17 mouse cellular contexts compared by ENCODE assay signal in genomic region chr4:44103620-44104019, GRCm38 (mm10). TPM values are rescaled to one million over a fixed set of nuclear protein-coding genes. Genes with fewer than 3 reads are reported as not detected.
DNase-seq lines count a peak whose midpoint lies in the region; ATAC-seq lines count a peak whose summit lies in the region.
"Had no signal": no experiment of that assay in that cellular context is flagged by ENCODE, and none has a peak within 500 bp of the region (broad histone marks: within the 10 kb centered on the region; RNA-seq: fewer than 3 reads in every experiment).

No protein-coding gene starts in this region.

- no peak for DNase-seq in heart, embryonic 10.5 days (ENCODE audit: low spot score)
- DNase-seq in heart, adult 8-10 months (ENCODE audit: low spot score): no peak
- peak; percentile 41 for DNase-seq in urinary bladder, postnatal 14 days (ENCODE audit: low spot score)
- no peak for DNase-seq in urinary bladder, postnatal 25 days (ENCODE audit: low spot score)
- DNase-seq in thymus, postnatal 4 days: peak; percentile 74
- DNase-seq in adrenal gland, postnatal 14 days: no peak
- no peak for DNase-seq in kidney, postnatal 36 days
- DNase-seq: cerebellum, postnatal 25 days; gastrocnemius, postnatal 14 days; heart, postnatal 4 days; kidney, postnatal 14 days; left cerebral cortex, postnatal 4 days; lung, postnatal 4 days had no signal

- no peaks in the 10 kb centered on the region for H3K27me3 ChIP-seq in heart, embryonic 10.5 days (ENCODE audit: insufficient read depth, poor library complexity, severe bottlenecking)
- no peaks in the 10 kb centered on the region for H3K27me3 ChIP-seq in stomach, embryonic 16.5 days (ENCODE audit: control insufficient read depth, insufficient read depth, low read length)
- H3K27me3 ChIP-seq: heart, embryonic 12.5 days; Patski had no signal

- ATAC-seq in stomach, embryonic 16.5 days (ENCODE audit: insufficient read depth, low FRiP score): peak; percentile 57; the same call in 1 of the 2 replicates
- ATAC-seq: Patski had no signal

- no peak overlapping the region for H3K4me2 ChIP-seq in stomach, embryonic 16.5 days (ENCODE audit: low read depth, low read length)
- H3K4me2 ChIP-seq: midbrain, embryonic 12.5 days had no signal

- H3K4me3 ChIP-seq in heart, embryonic 10.5 days: no peak overlapping the region
- no peak overlapping the region for H3K4me3 ChIP-seq in stomach, embryonic 16.5 days (replicated peaks; ENCODE audit: low read length)
- H3K4me3 ChIP-seq: heart, embryonic 12.5 days; midbrain, embryonic 12.5 days had no signal

- H3K4me1 ChIP-seq in heart, embryonic 10.5 days: peaks cover 37% of the 10 kb centered on the region
- peaks cover 36% of the 10 kb centered on the region for H3K4me1 ChIP-seq in stomach, embryonic 16.5 days (ENCODE audit: control insufficient read depth, insufficient read depth, low read length)

- no peaks in the 10 kb centered on the region for H3K36me3 ChIP-seq in heart, embryonic 10.5 days
- no peaks in the 10 kb centered on the region for H3K36me3 ChIP-seq in stomach, embryonic 16.5 days (ENCODE audit: control insufficient read depth, insufficient read depth, low read length)
- H3K36me3 ChIP-seq: heart, embryonic 12.5 days; midbrain, embryonic 12.5 days had no signal

- H3K9ac ChIP-seq in stomach, embryonic 16.5 days (ENCODE audit: low read length): no peak overlapping the region
- H3K9ac ChIP-seq: midbrain, embryonic 12.5 days had no signal

- H3K9me3 ChIP-seq in heart, embryonic 10.5 days: no peaks in the 10 kb centered on the region
- no peaks in the 10 kb centered on the region for H3K9me3 ChIP-seq in stomach, embryonic 16.5 days (replicated peaks; ENCODE audit: control insufficient read depth, low read length)
- H3K9me3 ChIP-seq: heart, embryonic 12.5 days; midbrain, embryonic 12.5 days had no signal

- H3K27ac ChIP-seq in heart, embryonic 10.5 days: peak overlapping the region; percentile 64; the same call in 1 of the 2 replicates
- peak overlapping the region; percentile 15; the same call in 1 of the 2 replicates for H3K27ac ChIP-seq in stomach, embryonic 16.5 days (ENCODE audit: low read length)
- H3K27ac ChIP-seq: midbrain, embryonic 12.5 days had no signal

- 85% methylated on average over 8 of the region's 8 CpGs for WGBS in heart, embryonic 10.5 days
- WGBS in stomach, embryonic 16.5 days: 61% methylated on average over 8 of the region's 8 CpGs

RNA-seq across cellular contexts. Expression of gene Gne, which starts 19.6 kb away (rescaled TPM):
- polyA plus RNA-seq in heart, embryonic 10.5 days (2016; fragmentation: Nextera tagmentation; extraction: Ambion mirVana): 27.8 and 38.6 TPM in 2 replicates
- total RNA-seq in heart, adult 8-10 months (2022): 10 to 100 TPM; 27.6 to 37.9 (median 30.9) TPM
- polyA plus RNA-seq in stomach, embryonic 16.5 days (2015; fragmentation: Nextera tagmentation; extraction: Ambion mirVana): 30.0 and 33.1 TPM in 2 replicates
- total RNA-seq in adrenal gland, postnatal 14 days (2021): 36.9 and 45.8 TPM in 2 replicates

Comparison
In these comparisons a context has a peak if more than half of its experiments do, and no peak if none do; other contexts are left out.
1. DNase-seq: peak in urinary bladder, postnatal 14 days (single experiment) and thymus, postnatal 4 days (single experiment); none in heart, embryonic 10.5 days (single experiment), heart, adult 8-10 months (single experiment), urinary bladder, postnatal 25 days (single experiment), adrenal gland, postnatal 14 days (single experiment) and kidney, postnatal 36 days (0 of 2).